Mouse (Mus musculus) hematopoietic multipotent progenitor cell, adult 10-12 weeks (in vitro differentiated cells): ENCODE measurements around the gene Scgb2b7. TPM values are rescaled to one million over a fixed set of nuclear protein-coding genes. Genes with fewer than 3 reads are reported as not detected.

Source experiments
- polyA plus RNA-seq: library from polyadenylated mRNA; stranded (reverse); fragments of >175 nt; gene quantifications from 2 replicates; pipeline ENCODE4 v1.2.3, GENCODE M21; 2012; ENCODE audit warnings: low replicate concordance

Gene Scgb2b7
- not detected in 2 replicates for polyA plus RNA-seq

GRCm38 (mm10) chr7:31705657-31706056, at the start of gene Scgb2b7:
Gene Scgb2b7 (minus strand): TSS chr7:31705757.

DNA sequence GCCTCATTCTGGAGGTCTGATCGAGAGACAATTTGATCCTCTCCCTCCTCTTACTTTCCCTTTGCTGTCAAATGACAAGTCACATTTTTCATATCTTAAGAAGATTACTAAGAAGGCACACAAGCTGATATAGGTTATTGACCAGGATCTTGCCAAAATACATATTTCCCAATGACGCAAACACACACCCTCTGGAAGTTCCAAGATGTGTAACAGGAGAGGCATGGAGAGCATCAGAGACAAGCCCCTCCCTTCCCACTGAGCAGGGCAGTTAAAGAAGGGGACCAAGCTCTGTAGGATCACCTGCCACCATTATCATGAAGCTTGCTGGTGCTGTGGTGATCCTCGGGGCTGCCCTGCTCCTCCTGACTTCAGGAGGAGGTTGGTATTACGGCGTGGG, 6.8 kb upstream of the Scgb2b7 start, which contains the start of gene Scgb1b7:
Scgb1b7 (plus strand) TSS at position 301 of the 400 bp plus-strand sequence.

Other genes with a start within 250 kb of the Scgb2b7 start
- not detected in 2 replicates for gene Scgb1b7, start 6.9 kb upstream of the Scgb2b7 start, polyA plus RNA-seq